Mouse (Mus musculus) lung, postnatal 0 days (tissue): ENCODE measurements around the gene Ifna1. TPM values are rescaled to one million over a fixed set of nuclear protein-coding genes. Genes with fewer than 3 reads are reported as not detected.
A peak's percentile ranks its signal among the peaks of the same experiment; 100 is the strongest.
"Not testable (repeated sequence)": the region's sequence is repeated elsewhere in the genome, so short reads cannot be mapped to it uniquely, and the experiment has no call there.

Experiments used
- ATAC-seq: fragments of 200-750 bp; cut with Nextera tagmentation; 2 replicates; pipeline ENCODE4 v1.8.0; 2017; ENCODE audit warnings: moderate library complexity
- DNase-seq: peaks from one replicate; pipeline ENCODE4 v3.0.0-alpha.2; 2016; ENCODE audit warnings: low spot score
- H3K27ac ChIP-seq: fragments of 300-500 bp; sonication (generic); 2 replicates; pipeline ENCODE4 v1.5.1; 2014; ENCODE audit warnings: antibody characterized with exemption, mild to moderate bottlenecking, low read length, mixed read lengths
- H3K27me3 ChIP-seq: fragments of 300-500 bp; sonication (generic); replicated peaks from 2 replicates; pipeline ENCODE4 v1.6.1; 2014; ENCODE audit warnings: low read length, mixed read lengths; ENCODE audit not compliant: insufficient read depth
- H3K36me3 ChIP-seq: fragments of 300-500 bp; sonication (generic); 2 replicates; pipeline ENCODE4 v1.6.1; 2014; ENCODE audit warnings: low read length, mixed read lengths; ENCODE audit not compliant: insufficient read depth
- H3K4me1 ChIP-seq: fragments of 300-500 bp; sonication (generic); 2 replicates; pipeline ENCODE4 v1.6.1; 2014; ENCODE audit warnings: antibody characterized with exemption, low read depth, low read length, mixed read lengths; ENCODE audit not compliant: insufficient read depth
- H3K4me2 ChIP-seq: fragments of 300-500 bp; sonication (generic); replicated peaks from 2 replicates; pipeline ENCODE4 v1.6.1; 2014; ENCODE audit warnings: low read depth, mild to moderate bottlenecking, low read length, moderate library complexity, mixed read lengths
- H3K4me3 ChIP-seq: fragments of 300-500 bp; sonication (generic); 2 replicates; pipeline ENCODE4 v1.5.1; 2014; ENCODE audit warnings: low read depth, low read length
- H3K9ac ChIP-seq: fragments of 300-500 bp; sonication (generic); replicated peaks from 2 replicates; pipeline ENCODE4 v1.6.1; 2014; ENCODE audit warnings: low read depth, mild to moderate bottlenecking
- H3K9me3 ChIP-seq: fragments of 300-500 bp; sonication (generic); 2 replicates; pipeline ENCODE4 v1.6.1; 2016; ENCODE audit warnings: low read length, mixed read lengths
- CTCF ChIP-seq: IDR thresholded peaks from 2 replicates; pipeline ENCODE4 v1.5.1; 2016; ENCODE audit warnings: antibody characterized with exemption, mild to moderate bottlenecking
- EP300 ChIP-seq: IDR thresholded peaks from 2 replicates; pipeline ENCODE4 v1.6.1; 2016; ENCODE audit warnings: antibody characterized with exemption, mild to moderate bottlenecking, control low read depth
- WGBS: fragments of 180-500 bp; shearing (Covaris S2); extraction: QIAGEN DNeasy Blood & Tissue Kit; methylation state at CpG from one replicate; pipeline ENCODE4 v1.1.7; 2014; 5-methylcytosine and 5-hydroxymethylcytosine counted together
- polyA plus RNA-seq: library from polyadenylated mRNA; unstranded; fragments of >200 nt; fragmentation: Nextera tagmentation; extraction: Ambion mirVana; gene quantifications from 2 replicates; pipeline ENCODE4 v1.2.1, GENCODE M21; 2015

The Ifna1 gene
- not detected in 2 replicates for polyA plus RNA-seq

DNA sequence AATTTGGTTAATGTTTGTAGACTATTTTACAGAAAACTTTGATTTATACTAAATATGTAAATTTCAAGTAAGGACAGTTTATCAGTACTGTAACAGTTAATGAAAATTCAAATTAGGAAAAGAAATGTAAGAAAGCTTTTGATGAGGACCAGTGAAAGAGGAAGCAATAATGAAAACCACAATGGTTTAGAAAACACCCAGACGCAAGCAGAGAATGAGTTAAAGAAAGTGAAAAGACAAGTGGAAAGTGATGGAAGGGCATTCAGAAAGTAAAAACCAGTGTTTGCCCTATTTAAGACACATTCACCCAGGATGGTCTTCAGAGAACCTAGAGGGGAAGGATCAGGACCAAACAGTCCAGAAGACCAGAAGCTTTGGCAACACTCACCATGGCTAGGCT lies at the start of gene Ifna1:
TSS of gene Ifna1 (plus strand) at position 390 of the 400 bp plus-strand sequence.
- WGBS: 71% methylated on average over 1 of the region's 1 CpGs
- Histone ChIP-seq H3K9me3 (no peaks in the 10 kb centered on the region), H3K9ac (no peak within 1 kb of the TSS), H3K4me2 (no peak within 1 kb of the TSS), H3K4me3 (no peak within 1 kb of the TSS), H3K4me1 (no peaks in the 10 kb centered on the region), H3K27me3 (no peaks in the 10 kb centered on the region), H3K36me3 (no peaks in the 10 kb centered on the region), H3K27ac (no peak within 1 kb of the TSS)
- ATAC-seq: no peak
- no peak for DNase-seq
- TF ChIP-seq CTCF (no peak), EP300 (no peak)

DNA sequence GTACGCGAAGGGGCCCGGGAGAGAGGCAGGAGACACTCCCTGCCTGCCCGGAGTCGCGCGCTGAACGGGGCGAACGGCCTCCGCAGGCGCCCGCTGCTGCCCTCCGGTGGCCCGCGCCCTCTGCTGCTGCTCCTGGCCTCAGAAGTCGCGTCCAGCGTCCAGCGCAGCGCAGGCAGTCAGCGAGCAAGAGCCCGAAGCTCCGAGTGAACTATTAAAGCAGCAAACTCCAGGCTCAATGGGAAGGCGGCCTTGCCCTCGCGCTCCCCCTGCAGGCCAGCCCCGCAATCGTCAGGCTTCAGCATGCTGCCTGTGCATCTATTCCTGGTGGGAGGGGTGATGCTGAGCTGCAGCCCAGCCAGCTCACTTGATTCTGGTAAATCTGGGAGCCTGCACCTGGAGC lies 46.9 kb upstream of the Ifna1 start, which contains the start of gene Gm13287:
TSS of gene Gm13287 (plus strand) at position 301 of the 400 bp plus-strand sequence.
- not testable (repeated sequence) for H3K9ac ChIP-seq, H3K36me3 ChIP-seq, ATAC-seq, H3K27me3 ChIP-seq, DNase-seq, H3K4me3 ChIP-seq, H3K4me2 ChIP-seq, H3K9me3 ChIP-seq, H3K4me1 ChIP-seq, H3K27ac ChIP-seq
- WGBS: no CpG with 5 or more reads among the region's 29 CpGs

DNA sequence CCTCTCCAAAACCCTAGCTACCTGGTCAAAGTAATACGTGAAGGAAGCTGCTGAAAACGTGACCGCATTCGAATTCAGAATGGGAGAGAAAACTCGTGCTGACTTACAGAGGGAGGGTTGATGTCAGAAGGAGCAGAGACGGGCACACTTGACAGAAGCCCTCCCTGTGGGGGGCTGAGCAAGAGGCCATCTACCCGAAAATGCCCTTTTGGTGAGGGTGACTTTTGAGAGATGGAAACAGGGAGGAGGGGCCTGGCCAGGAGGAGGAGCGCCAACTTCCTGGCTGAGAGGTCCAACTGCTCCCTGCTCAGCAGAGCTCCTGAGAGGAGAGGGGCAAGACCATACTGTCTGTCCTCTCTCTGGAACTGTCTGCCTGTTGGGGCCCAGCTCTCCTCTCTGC lies 44.7 kb upstream of the Ifna1 start, which contains the start of gene Gm13288:
TSS of gene Gm13288 (plus strand) at position 301 of the 400 bp plus-strand sequence.
- H3K27me3 ChIP-seq, H3K4me3 ChIP-seq, H3K36me3 ChIP-seq, ATAC-seq, H3K4me2 ChIP-seq, H3K27ac ChIP-seq, H3K4me1 ChIP-seq, H3K9ac ChIP-seq, H3K9me3 ChIP-seq, DNase-seq: not testable (repeated sequence)
- no CpG with 5 or more reads among the region's 8 CpGs for WGBS

DNA sequence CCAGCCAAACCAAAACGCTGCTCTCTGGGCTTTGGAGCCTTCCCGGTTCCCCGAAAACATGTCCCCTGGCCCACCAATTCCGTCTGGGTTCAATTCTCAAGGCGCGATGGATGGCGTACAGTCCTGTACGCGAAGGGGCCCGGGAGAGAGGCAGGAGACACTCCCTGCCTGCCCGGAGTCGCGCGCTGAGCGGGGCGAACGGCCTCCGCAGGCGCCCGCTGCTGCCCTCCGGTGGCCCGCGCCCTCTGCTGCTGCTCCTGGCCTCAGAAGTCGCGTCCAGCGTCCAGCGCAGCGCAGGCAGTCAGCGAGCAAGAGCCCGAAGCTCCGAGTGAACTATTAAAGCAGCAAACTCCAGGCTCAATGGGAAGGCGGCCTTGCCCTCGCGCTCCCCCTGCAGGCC lies 44.1 kb upstream of the Ifna1 start:
- TF ChIP-seq CTCF: peak; percentile 43
- not testable (repeated sequence) for H3K27ac ChIP-seq, H3K4me2 ChIP-seq, ATAC-seq, H3K27me3 ChIP-seq, H3K9ac ChIP-seq, H3K36me3 ChIP-seq, H3K4me1 ChIP-seq, H3K4me3 ChIP-seq, H3K9me3 ChIP-seq, DNase-seq
- no CpG with 5 or more reads among the region's 34 CpGs for WGBS

DNA sequence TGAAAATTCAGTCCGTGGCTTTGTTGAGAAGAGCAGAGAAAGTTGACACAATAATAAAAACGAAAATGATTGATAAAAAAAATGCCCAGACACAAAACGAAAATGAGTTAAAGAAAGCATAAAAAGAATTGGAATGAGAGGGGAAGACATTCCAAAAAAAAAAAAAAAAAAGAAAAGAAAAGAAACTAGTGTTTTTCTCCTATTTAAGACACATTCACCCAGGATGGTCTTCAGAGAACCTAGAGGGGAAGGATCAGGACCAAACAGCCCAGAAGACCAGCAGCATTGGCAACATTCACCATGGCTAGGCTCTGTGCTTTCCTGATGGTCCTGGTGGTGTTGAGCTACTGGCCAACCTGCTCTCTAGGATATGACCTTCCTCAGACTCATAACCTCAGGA lies 34.0 kb upstream of the Ifna1 start, which contains the start of gene Ifna7:
TSS of gene Ifna7 (plus strand) at position 301 of the 400 bp plus-strand sequence.
- Histone ChIP-seq H3K9ac (no peak within 1 kb of the TSS), H3K4me1 (no peaks in the 10 kb centered on the region), H3K36me3 (no peaks in the 10 kb centered on the region), H3K4me3 (no peak within 1 kb of the TSS), H3K9me3 (no peaks in the 10 kb centered on the region), H3K27me3 (no peaks in the 10 kb centered on the region), H3K4me2 (no peak within 1 kb of the TSS), H3K27ac (no peak within 1 kb of the TSS)
- no peak for ATAC-seq
- 43% methylated on average over 3 of the region's 3 CpGs for WGBS
- TF ChIP-seq CTCF: no peak
- no peak for TF ChIP-seq EP300
- DNase-seq: no peak

DNA sequence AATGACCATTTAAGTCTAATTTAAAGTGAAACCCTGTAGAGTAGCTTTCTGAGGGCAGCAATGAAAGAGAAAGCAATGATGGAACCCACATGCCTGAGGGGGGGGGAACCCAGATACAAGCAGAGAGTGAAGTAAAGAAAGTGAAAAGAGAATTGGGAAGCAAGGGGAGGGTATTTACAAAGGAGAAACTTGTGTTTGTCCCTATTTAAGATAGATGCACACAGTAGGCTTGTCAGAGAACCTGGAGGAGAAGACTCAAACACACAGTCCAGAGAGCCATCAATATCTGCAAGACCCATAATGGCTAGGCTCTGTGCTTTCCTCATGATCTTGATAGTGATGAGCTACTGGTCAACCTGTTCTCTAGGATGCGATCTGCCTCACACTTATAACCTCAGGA lies 30.2 kb upstream of the Ifna1 start, which contains the start of gene Ifna11:
TSS of gene Ifna11 (plus strand) at position 301 of the 400 bp plus-strand sequence.
- DNase-seq (no peak), ATAC-seq (no peak)
- H3K4me2 ChIP-seq: no peak within 1 kb of the TSS
- TF ChIP-seq CTCF (no peak), EP300 (no peak)
- H3K9ac ChIP-seq: no peak within 1 kb of the TSS
- 81% methylated on average over 1 of the region's 1 CpGs for WGBS
- H3K4me1 ChIP-seq: no peaks in the 10 kb centered on the region
- H3K27me3 ChIP-seq: no peaks in the 10 kb centered on the region
- H3K9me3 ChIP-seq: no peaks in the 10 kb centered on the region
- no peak within 1 kb of the TSS for H3K27ac ChIP-seq
- H3K36me3 ChIP-seq: no peaks in the 10 kb centered on the region
- no peak within 1 kb of the TSS for H3K4me3 ChIP-seq

DNA sequence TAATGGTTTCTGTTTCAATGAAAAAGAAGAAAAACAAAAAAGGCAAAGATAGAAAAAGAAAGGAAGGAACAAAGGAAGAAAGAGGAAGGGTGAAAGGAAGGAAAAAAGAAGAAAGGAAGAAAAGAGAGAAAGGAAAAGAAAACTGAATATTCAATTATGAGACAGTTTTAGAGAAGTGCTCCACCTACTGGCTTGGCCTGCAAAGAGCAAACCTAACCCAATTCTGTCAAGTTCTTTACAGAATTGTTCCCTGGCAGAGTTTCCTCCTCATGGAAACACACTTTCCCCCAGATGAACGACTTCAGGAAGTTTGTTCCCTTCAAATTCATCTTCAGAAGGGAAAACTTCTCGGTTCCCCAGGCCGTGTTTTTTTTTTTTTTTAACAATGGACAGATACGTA lies 26.9 kb upstream of the Ifna1 start:
- DNase-seq (peak; percentile 31), ATAC-seq (no peak)

DNA sequence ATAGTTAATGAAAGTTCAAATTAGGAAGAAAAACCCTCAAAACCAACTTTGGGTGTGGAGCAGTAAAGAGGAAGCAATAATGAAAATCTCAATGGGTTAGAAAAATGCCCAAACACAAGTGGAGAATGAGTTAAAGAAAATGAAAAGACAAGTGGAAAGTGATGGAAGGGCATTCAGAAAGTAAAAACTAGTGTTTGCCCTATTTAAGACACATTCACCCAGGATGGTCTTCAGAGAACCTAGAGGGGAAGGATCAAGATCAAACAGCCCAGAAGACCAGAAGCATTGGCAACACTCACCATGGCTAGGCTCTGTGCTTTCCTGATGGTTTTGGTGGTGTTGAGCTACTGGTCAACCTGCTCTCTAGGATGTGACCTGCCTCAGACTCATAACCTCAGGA lies 22.8 kb upstream of the Ifna1 start, which contains the start of gene Ifna6:
TSS of gene Ifna6 (plus strand) at position 301 of the 400 bp plus-strand sequence.
- H3K9me3 ChIP-seq, H3K9ac ChIP-seq, H3K4me2 ChIP-seq, H3K4me3 ChIP-seq, H3K27me3 ChIP-seq, H3K4me1 ChIP-seq, H3K27ac ChIP-seq, H3K36me3 ChIP-seq, ATAC-seq, DNase-seq: not testable (repeated sequence)

More for the DNA sequence above, 26.9 kb upstream of the Ifna1 start:
- H3K4me1 ChIP-seq: no peaks in the 10 kb centered on the region
- H3K4me3 ChIP-seq: no peak overlapping the region
- peak; percentile 61 for TF ChIP-seq CTCF
- no peak for TF ChIP-seq EP300
- no peak overlapping the region for H3K4me2 ChIP-seq
- H3K27ac ChIP-seq: no peak overlapping the region
- 21% methylated on average over 4 of the region's 4 CpGs for WGBS
- no peak overlapping the region for H3K9ac ChIP-seq
- H3K9me3 ChIP-seq: no peaks in the 10 kb centered on the region
- H3K27me3 ChIP-seq: no peaks in the 10 kb centered on the region
- H3K36me3 ChIP-seq: no peaks in the 10 kb centered on the region
